Mouse (Mus musculus) C2C12 (cell line): ENCODE results near the gene Appbp2.

Experiments
- CEBPB ChIP-seq: IDR thresholded peaks from one replicate; pipeline ENCODE4 v1.6.1; 2011; ENCODE audit warnings: low read depth, mild to moderate bottlenecking, control low read depth, moderate library complexity
- CTCF ChIP-seq: IDR thresholded peaks from one replicate; pipeline ENCODE4 v1.5.1; 2011; ENCODE audit not compliant: control insufficient read depth, insufficient read depth, insufficient read length
- FOSL1 ChIP-seq: IDR thresholded peaks from one replicate; pipeline ENCODE4 v1.8.0; 2011; ENCODE audit warnings: mild to moderate bottlenecking, low read length; ENCODE audit not compliant: poor library complexity, insufficient read depth, severe bottlenecking
- MAX ChIP-seq: IDR thresholded peaks from one replicate; pipeline ENCODE4 v1.6.1; 2011; ENCODE audit warnings: mild to moderate bottlenecking, control low read depth
- MYOD1 ChIP-seq: IDR thresholded peaks from one replicate; pipeline ENCODE4 v1.6.1; 2011; ENCODE audit warnings: low read depth; ENCODE audit not compliant: control insufficient read depth, insufficient read length
- MYOG ChIP-seq: IDR thresholded peaks from one replicate; pipeline ENCODE4 v1.6.1; 2011; ENCODE audit not compliant: control insufficient read depth, insufficient read length; ENCODE audit errors: extremely low read depth
- USF1 ChIP-seq: IDR thresholded peaks from one replicate; pipeline ENCODE4 v1.6.1; 2011; ENCODE audit warnings: low read depth, mild to moderate bottlenecking, control low read depth, moderate library complexity

GRCm38 (mm10) chr11:85278175-85278574, 43.2 kb upstream of the Appbp2 start:
- no peak for TF ChIP-seq CTCF
- no peak for TF ChIP-seq USF1
- no peak for TF ChIP-seq MAX
- TF ChIP-seq MYOG: no peak
- TF ChIP-seq MYOD1: no peak
- no peak for TF ChIP-seq CEBPB
- TF ChIP-seq FOSL1: no peak
